Mouse (Mus musculus): Measurements from ENCODE around the gene Pdk1. TPM values are rescaled to one million over a fixed set of nuclear protein-coding genes. Genes with fewer than 3 reads are reported as not detected.

The Pdk1 gene
- polyA plus RNA-seq, 1 experiment from 2014 or later = 65.5 TPM

DNA sequence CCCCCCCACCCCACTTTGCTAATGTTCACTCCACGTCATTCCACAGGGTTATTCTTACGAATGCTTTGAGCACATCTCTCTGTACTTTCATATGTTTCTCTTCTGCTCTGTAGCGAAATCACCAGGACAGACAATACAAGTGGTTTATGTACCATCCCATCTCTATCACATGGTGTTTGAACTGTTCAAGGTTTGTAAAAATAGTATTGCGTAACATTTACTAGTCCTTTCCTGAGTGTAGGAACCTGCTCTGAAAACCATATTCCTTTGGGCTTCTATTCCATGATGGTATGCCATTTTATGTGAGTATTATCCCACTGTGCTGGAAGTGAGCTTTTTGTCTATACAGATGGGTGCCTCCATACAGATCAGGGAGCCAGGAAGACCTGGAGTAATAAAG lies 14.2 kb downstream of the Pdk1 start:
- no peak overlapping the region for H3K4me3 ChIP-seq (ENCODE audit: low read length)
- H3K27me3 ChIP-seq (replicated peaks; ENCODE audit: control insufficient read depth, insufficient read depth, low read length) = no peaks in the 10 kb centered on the region
- no peak for ATAC-seq
- H3K4me2 ChIP-seq (ENCODE audit: low read depth, low read length) = no peak overlapping the region
- 86% methylated on average over 4 of the region's 4 CpGs for WGBS
- H3K36me3 ChIP-seq (ENCODE audit: control insufficient read depth, insufficient read depth, low read length) = peaks cover 6% of the 10 kb centered on the region
- H3K27ac ChIP-seq (ENCODE audit: low read length) = no peak overlapping the region
- no peaks in the 10 kb centered on the region for H3K4me1 ChIP-seq (ENCODE audit: control insufficient read depth, insufficient read depth, low read length)
- H3K9ac ChIP-seq (ENCODE audit: low read depth, low read length) = no peak overlapping the region
- H3K9me3 ChIP-seq (ENCODE audit: control insufficient read depth, low read length) = no peaks in the 10 kb centered on the region

DNA sequence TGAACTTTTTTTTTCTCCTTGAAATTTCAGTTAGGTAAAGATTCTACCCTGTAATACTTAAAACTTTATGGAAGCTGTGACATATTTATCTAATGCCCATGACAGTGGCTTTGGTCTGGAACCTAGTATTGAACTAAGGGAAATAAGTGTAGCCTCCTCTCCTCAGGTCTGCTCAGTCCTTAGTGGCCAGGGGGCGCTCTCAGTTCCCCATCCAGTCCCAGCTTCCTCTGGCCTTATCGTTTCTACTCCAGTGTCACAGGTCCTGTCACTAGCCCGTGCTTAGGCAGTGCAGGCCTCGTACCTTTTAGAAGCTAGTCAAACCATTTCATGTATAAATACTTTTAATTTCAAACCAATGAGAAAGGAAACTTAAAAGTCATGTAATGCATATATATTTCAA lies 15.4 kb downstream of the Pdk1 start:
- ATAC-seq = no peak
- H3K4me3 ChIP-seq (ENCODE audit: low read length) = no peak overlapping the region
- H3K36me3 ChIP-seq (ENCODE audit: control insufficient read depth, insufficient read depth, low read length) = peaks cover 10% of the 10 kb centered on the region
- no peaks in the 10 kb centered on the region for H3K9me3 ChIP-seq (ENCODE audit: control insufficient read depth, low read length)
- no peak overlapping the region for H3K27ac ChIP-seq (ENCODE audit: low read length)
- no peak overlapping the region for H3K4me2 ChIP-seq (ENCODE audit: low read depth, low read length)
- H3K4me1 ChIP-seq (ENCODE audit: control insufficient read depth, insufficient read depth, low read length) = no peaks in the 10 kb centered on the region
- WGBS = 75% methylated on average over 4 of the region's 4 CpGs
- H3K9ac ChIP-seq (ENCODE audit: low read depth, low read length) = no peak overlapping the region
- H3K27me3 ChIP-seq (replicated peaks; ENCODE audit: control insufficient read depth, insufficient read depth, low read length) = no peaks in the 10 kb centered on the region

GRCm38 (mm10) chr2:71891536-71891935 lies 18.5 kb downstream of the Pdk1 start:
- 93% methylated on average over 2 of the region's 2 CpGs for WGBS
- no peak for ATAC-seq
- H3K9me3 ChIP-seq (ENCODE audit: control insufficient read depth, low read length) = no peaks in the 10 kb centered on the region
- H3K4me2 ChIP-seq (ENCODE audit: low read depth, low read length) = no peak overlapping the region
- no peak overlapping the region for H3K9ac ChIP-seq (ENCODE audit: low read depth, low read length)
- peaks cover 9% of the 10 kb centered on the region; the same call in 1 of the 2 replicates for H3K36me3 ChIP-seq (ENCODE audit: control insufficient read depth, insufficient read depth, low read length)
- no peaks in the 10 kb centered on the region for H3K4me1 ChIP-seq (ENCODE audit: control insufficient read depth, insufficient read depth, low read length)
- no peak overlapping the region for H3K27ac ChIP-seq (ENCODE audit: low read length)
- H3K4me3 ChIP-seq (ENCODE audit: low read length) = no peak overlapping the region
- no peaks in the 10 kb centered on the region for H3K27me3 ChIP-seq (replicated peaks; ENCODE audit: control insufficient read depth, insufficient read depth, low read length)

DNA sequence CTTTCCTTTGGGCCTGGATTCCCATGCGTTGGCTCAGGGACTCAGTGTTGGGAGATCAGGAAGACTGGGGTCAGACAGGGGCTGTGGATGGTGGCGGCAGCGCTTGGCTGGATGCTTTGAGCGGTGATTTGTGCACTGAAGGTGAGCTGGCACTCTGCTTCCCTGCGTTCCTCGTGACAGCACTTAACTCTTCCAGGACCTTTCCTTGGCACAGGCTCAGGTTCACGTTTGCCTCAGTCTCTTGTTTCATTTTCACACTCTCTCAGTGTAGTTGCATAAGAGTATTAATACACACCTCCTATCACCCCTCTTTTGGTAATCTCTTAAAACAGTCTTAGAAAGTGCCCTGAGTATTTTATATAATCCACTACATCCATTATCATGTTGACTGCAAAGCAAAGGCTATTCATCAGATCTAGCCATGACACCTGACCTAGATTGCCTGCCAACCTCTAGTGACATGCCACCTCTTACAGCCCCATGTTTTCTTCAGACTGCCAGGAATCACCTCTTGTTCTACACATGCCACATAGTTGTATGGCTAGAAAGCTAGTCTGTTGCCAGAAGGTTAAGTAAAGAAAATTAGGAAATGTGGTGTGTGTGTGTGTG lies 19.8 kb downstream of the Pdk1 start:
- Histone ChIP-seq H3K27ac (ENCODE audit: low read length) (no peak overlapping the region), H3K27me3 (replicated peaks; ENCODE audit: control insufficient read depth, insufficient read depth, low read length) (no peaks in the 10 kb centered on the region), H3K4me1 (ENCODE audit: control insufficient read depth, insufficient read depth, low read length) (no peaks in the 10 kb centered on the region), H3K9ac (ENCODE audit: low read depth, low read length) (no peak overlapping the region), H3K4me3 (ENCODE audit: low read length) (no peak overlapping the region), H3K4me2 (ENCODE audit: low read depth, low read length) (no peak overlapping the region), H3K36me3 (ENCODE audit: control insufficient read depth, insufficient read depth, low read length) (peaks cover 11% of the 10 kb centered on the region; the same call in 1 of the 2 replicates), H3K9me3 (ENCODE audit: control insufficient read depth, low read length) (no peaks in the 10 kb centered on the region)
- no peak for ATAC-seq
- WGBS = 87% methylated on average over 7 of the region's 7 CpGs

DNA sequence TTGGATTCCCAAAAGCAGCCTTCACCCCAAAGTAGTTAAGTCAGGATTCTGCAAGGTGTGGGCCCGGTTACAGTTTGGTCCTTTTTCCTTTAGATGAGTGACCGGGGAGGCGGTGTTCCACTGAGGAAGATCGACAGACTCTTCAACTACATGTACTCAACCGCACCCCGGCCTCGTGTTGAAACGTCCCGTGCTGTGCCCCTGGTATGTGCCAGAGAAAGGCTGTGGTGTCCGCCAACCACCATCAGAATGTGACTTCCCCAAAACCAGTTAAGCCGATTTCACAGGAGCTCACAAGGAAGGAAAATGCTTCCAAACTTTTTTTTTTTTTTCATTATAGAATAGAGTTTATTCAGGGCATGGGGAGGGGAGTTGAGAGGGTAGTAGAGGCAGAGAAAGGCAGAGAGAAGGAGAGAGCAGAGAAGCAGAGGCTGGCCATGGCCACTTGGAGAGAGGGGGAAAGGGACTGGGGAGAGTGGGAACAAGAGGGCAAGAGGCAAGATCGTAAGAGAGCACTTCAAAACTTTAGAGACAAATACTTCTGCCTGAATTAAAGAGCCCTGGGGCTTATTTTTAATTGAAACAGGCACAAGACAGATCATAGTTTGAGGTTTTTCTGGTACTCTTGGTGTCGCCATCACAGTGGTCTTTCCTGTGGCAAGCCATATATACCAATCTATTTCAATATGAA lies 22.7 kb downstream of the Pdk1 start:
- no peak overlapping the region for H3K4me2 ChIP-seq (ENCODE audit: low read depth, low read length)
- no peaks in the 10 kb centered on the region for H3K4me1 ChIP-seq (ENCODE audit: control insufficient read depth, insufficient read depth, low read length)
- H3K27ac ChIP-seq (ENCODE audit: low read length) = no peak overlapping the region
- H3K27me3 ChIP-seq (replicated peaks; ENCODE audit: control insufficient read depth, insufficient read depth, low read length) = no peaks in the 10 kb centered on the region
- no peak for ATAC-seq
- no peak overlapping the region for H3K9ac ChIP-seq (ENCODE audit: low read depth, low read length)
- peaks cover 11% of the 10 kb centered on the region; the same call in 1 of the 2 replicates for H3K36me3 ChIP-seq (ENCODE audit: control insufficient read depth, insufficient read depth, low read length)
- no peaks in the 10 kb centered on the region for H3K9me3 ChIP-seq (ENCODE audit: control insufficient read depth, low read length)
- H3K4me3 ChIP-seq (ENCODE audit: low read length) = no peak overlapping the region
- 91% methylated on average over 13 of the region's 13 CpGs for WGBS

- H3K36me3 ChIP-seq (ENCODE audit: control insufficient read depth, insufficient read depth, low read length) = peaks cover 10% of the 10 kb centered on the region; the same call in 1 of the 2 replicates
- no peak overlapping the region for H3K9ac ChIP-seq (ENCODE audit: low read depth, low read length)
- no peaks in the 10 kb centered on the region for H3K27me3 ChIP-seq (replicated peaks; ENCODE audit: control insufficient read depth, insufficient read depth, low read length)
- H3K9me3 ChIP-seq (ENCODE audit: control insufficient read depth, low read length) = no peaks in the 10 kb centered on the region
- no peak overlapping the region for H3K4me3 ChIP-seq (ENCODE audit: low read length)
- H3K4me1 ChIP-seq (ENCODE audit: control insufficient read depth, insufficient read depth, low read length) = no peaks in the 10 kb centered on the region
- WGBS = 84% methylated on average over 12 of the region's 12 CpGs
- ATAC-seq = no peak
- no peak overlapping the region for H3K4me2 ChIP-seq (ENCODE audit: low read depth, low read length)
- H3K27ac ChIP-seq (ENCODE audit: low read length) = no peak overlapping the region
These were observed 24.4 kb downstream of the Pdk1 start for GRCm38 (mm10) chr2:71897420-71897819.

GRCm38 (mm10) chr2:71898335-71898856 lies 25.4 kb downstream of the Pdk1 start:
- WGBS = 55% methylated on average over 8 of the region's 8 CpGs

GRCm38 (mm10) chr2:71899886-71900285 lies 26.9 kb downstream of the Pdk1 start:
- Histone ChIP-seq H3K27me3 (replicated peaks; ENCODE audit: control insufficient read depth, insufficient read depth, low read length) (no peaks in the 10 kb centered on the region), H3K36me3 (ENCODE audit: control insufficient read depth, insufficient read depth, low read length) (0 out of 2 replicates have a peak, but pooled peaks cover 4% of the 10 kb centered on the region), H3K4me3 (ENCODE audit: low read length) (no peak overlapping the region), H3K4me2 (ENCODE audit: low read depth, low read length) (no peak overlapping the region), H3K4me1 (ENCODE audit: control insufficient read depth, insufficient read depth, low read length) (no peaks in the 10 kb centered on the region), H3K9me3 (ENCODE audit: control insufficient read depth, low read length) (no peaks in the 10 kb centered on the region), H3K9ac (ENCODE audit: low read depth, low read length) (no peak overlapping the region), H3K27ac (ENCODE audit: low read length) (no peak overlapping the region)
- ATAC-seq = no peak
- 89% methylated on average over 15 of the region's 15 CpGs for WGBS

More at GRCm38 (mm10) chr2:71898335-71898856, 25.4 kb downstream of the Pdk1 start:
- ATAC-seq = no peak
- Histone ChIP-seq H3K27ac (ENCODE audit: low read length) (no peak overlapping the region), H3K27me3 (replicated peaks; ENCODE audit: control insufficient read depth, insufficient read depth, low read length) (no peaks in the 10 kb centered on the region), H3K4me1 (ENCODE audit: control insufficient read depth, insufficient read depth, low read length) (no peaks in the 10 kb centered on the region), H3K9ac (ENCODE audit: low read depth, low read length) (no peak overlapping the region), H3K4me2 (ENCODE audit: low read depth, low read length) (no peak overlapping the region), H3K36me3 (ENCODE audit: control insufficient read depth, insufficient read depth, low read length) (0 out of 2 replicates have a peak, but pooled peaks cover 7% of the 10 kb centered on the region), H3K4me3 (ENCODE audit: low read length) (no peak overlapping the region), H3K9me3 (ENCODE audit: control insufficient read depth, low read length) (no peaks in the 10 kb centered on the region)

- H3K4me2 ChIP-seq (ENCODE audit: low read depth, low read length) = no peak overlapping the region
- ATAC-seq = no peak
- H3K36me3 ChIP-seq (ENCODE audit: control insufficient read depth, insufficient read depth, low read length) = no peaks in the 10 kb centered on the region
- H3K27me3 ChIP-seq (replicated peaks; ENCODE audit: control insufficient read depth, insufficient read depth, low read length) = no peaks in the 10 kb centered on the region
- 90% methylated on average over 7 of the region's 7 CpGs for WGBS
- no peak overlapping the region for H3K27ac ChIP-seq (ENCODE audit: low read length)
- no peak overlapping the region for H3K9ac ChIP-seq (ENCODE audit: low read depth, low read length)
- no peaks in the 10 kb centered on the region for H3K4me1 ChIP-seq (ENCODE audit: control insufficient read depth, insufficient read depth, low read length)
- H3K4me3 ChIP-seq (ENCODE audit: low read length) = no peak overlapping the region
- H3K9me3 ChIP-seq (ENCODE audit: control insufficient read depth, low read length) = no peaks in the 10 kb centered on the region
These were observed 32.1 kb downstream of the Pdk1 start for GRCm38 (mm10) chr2:71905154-71905553.
